Mouse (Mus musculus) limb, embryonic 11.5 days (tissue): ENCODE results near the gene Arhgef11. TPM values are rescaled to one million over a fixed set of nuclear protein-coding genes. Genes with fewer than 3 reads are reported as not detected.
A peak's percentile ranks its signal among the peaks of the same experiment; 100 is the strongest.

ENCODE experiments used
- ATAC-seq: fragments of 200-750 bp; cut with Nextera tagmentation; 2 replicates; pipeline ENCODE4 v1.8.0; 2017; ENCODE audit warnings: low read depth; ENCODE audit not compliant: insufficient number of reproducible peaks, low FRiP score, low TSS enrichment
- DNase-seq: peaks from one replicate; pipeline ENCODE4 v3.0.0-alpha.2; 2015; ENCODE audit warnings: low spot score
- H3K27ac ChIP-seq: fragments of 300-500 bp; sonication (generic); replicated peaks from 2 replicates; pipeline ENCODE4 v1.5.1; 2014; ENCODE audit warnings: low read depth, mild to moderate bottlenecking, low read length
- H3K27me3 ChIP-seq: fragments of 300-500 bp; sonication (generic); 2 replicates; pipeline ENCODE4 v1.6.1; 2014; ENCODE audit warnings: mild to moderate bottlenecking, low read length, mixed read lengths; ENCODE audit not compliant: control insufficient read depth, insufficient read depth
- H3K36me3 ChIP-seq: fragments of 300-500 bp; sonication (generic); 2 replicates; pipeline ENCODE4 v1.6.1; 2014; ENCODE audit warnings: mild to moderate bottlenecking, low read length, moderate library complexity, mixed read lengths; ENCODE audit not compliant: control insufficient read depth, insufficient read depth
- H3K4me1 ChIP-seq: fragments of 300-500 bp; sonication (generic); 2 replicates; pipeline ENCODE4 v1.6.1; 2014; ENCODE audit warnings: low read length, mixed read lengths; ENCODE audit not compliant: control insufficient read depth, insufficient read depth
- H3K4me2 ChIP-seq: fragments of 300-500 bp; sonication (generic); 2 replicates; pipeline ENCODE4 v1.6.1; 2014; ENCODE audit warnings: low read depth, mild to moderate bottlenecking, moderate library complexity; ENCODE audit not compliant: severe bottlenecking
- H3K4me3 ChIP-seq: fragments of 300-500 bp; sonication (generic); 2 replicates; pipeline ENCODE4 v1.5.1; 2014; ENCODE audit warnings: low read depth, low read length
- H3K9ac ChIP-seq: fragments of 300-500 bp; sonication (generic); 2 replicates; pipeline ENCODE4 v1.6.1; 2014; ENCODE audit warnings: mild to moderate bottlenecking, low read length
- H3K9me3 ChIP-seq: fragments of 300-500 bp; sonication (generic); 2 replicates; pipeline ENCODE4 v1.6.1; 2016; ENCODE audit warnings: low read length; ENCODE audit not compliant: control insufficient read depth
- WGBS: fragments of 180-500 bp; shearing (Covaris S2); extraction: QIAGEN DNeasy Blood & Tissue Kit; methylation state at CpG from one replicate; pipeline ENCODE4 v1.1.7; 2014; 5-methylcytosine and 5-hydroxymethylcytosine counted together
- polyA plus RNA-seq: library from polyadenylated mRNA; unstranded; fragments of >200 nt; fragmentation: Nextera tagmentation; extraction: Ambion mirVana; gene quantifications from 2 replicates; pipeline ENCODE4 v1.2.1, GENCODE M21; 2014

Gene Arhgef11
- polyA plus RNA-seq, 1 experiment from 2014 or later, result 16.2 TPM

- Histone ChIP-seq H3K4me2 (peak overlapping the region; percentile 81), H3K27ac (peak overlapping the region; percentile 88), H3K4me3 (peak overlapping the region; percentile 72), H3K36me3 (no peaks in the 10 kb centered on the region), H3K9me3 (no peaks in the 10 kb centered on the region), H3K4me1 (peaks cover 23% of the 10 kb centered on the region), H3K9ac (peak overlapping the region; percentile 88), H3K27me3 (no peaks in the 10 kb centered on the region)
- ATAC-seq (no peak), DNase-seq (no peak)
- WGBS, result 1% methylated on average over 6 of the region's 6 CpGs
Measured at GRCm38 (mm10) chr3:87617811-87618130, 412 bp downstream of the Arhgef11 start.

GRCm38 (mm10) chr3:87618240-87618639 lies 881 bp downstream of the Arhgef11 start:
- ATAC-seq, result no peak
- Histone ChIP-seq H3K27me3 (no peaks in the 10 kb centered on the region), H3K4me1 (peaks cover 23% of the 10 kb centered on the region), H3K4me2 (peak overlapping the region; percentile 81), H3K27ac (no peak overlapping the region), H3K36me3 (no peaks in the 10 kb centered on the region), H3K9ac (peak overlapping the region; percentile 17; the same call in 1 of the 2 replicates), H3K4me3 (peak overlapping the region; percentile 72), H3K9me3 (no peaks in the 10 kb centered on the region)
- WGBS, result 15% methylated on average over 3 of the region's 3 CpGs
- DNase-seq, result no peak

GRCm38 (mm10) chr3:87618981-87619710 lies 1.8 kb downstream of the Arhgef11 start:
- Histone ChIP-seq H3K9ac (no peak overlapping the region), H3K27ac (no peak overlapping the region), H3K36me3 (no peaks in the 10 kb centered on the region), H3K9me3 (no peaks in the 10 kb centered on the region), H3K4me3 (peak overlapping the region; percentile 72), H3K4me2 (peak overlapping the region; percentile 81), H3K4me1 (peaks cover 23% of the 10 kb centered on the region), H3K27me3 (no peaks in the 10 kb centered on the region)
- ATAC-seq (no peak), DNase-seq (no peak)
- 45% methylated on average over 5 of the region's 5 CpGs for WGBS

- H3K4me2 ChIP-seq, result peak overlapping the region; percentile 81
- DNase-seq (no peak), ATAC-seq (no peak)
- H3K27me3 ChIP-seq, result no peaks in the 10 kb centered on the region
- no peak overlapping the region for H3K27ac ChIP-seq
- H3K9ac ChIP-seq, result no peak overlapping the region; the same call in 1 of the 2 replicates
- WGBS, result 77% methylated on average over 7 of the region's 7 CpGs
- H3K9me3 ChIP-seq, result no peaks in the 10 kb centered on the region
- peak overlapping the region; percentile 72; the same call in 1 of the 2 replicates for H3K4me3 ChIP-seq
- peaks cover 23% of the 10 kb centered on the region for H3K4me1 ChIP-seq
- H3K36me3 ChIP-seq, result no peaks in the 10 kb centered on the region
Measured at GRCm38 (mm10) chr3:87620218-87620891, 3.0 kb downstream of the Arhgef11 start.

GRCm38 (mm10) chr3:87624899-87625298 lies 7.5 kb downstream of the Arhgef11 start:
- Histone ChIP-seq H3K9ac (no peak overlapping the region), H3K27ac (no peak overlapping the region), H3K36me3 (no peaks in the 10 kb centered on the region), H3K9me3 (no peaks in the 10 kb centered on the region), H3K4me1 (peaks cover 11% of the 10 kb centered on the region), H3K4me2 (no peak overlapping the region), H3K4me3 (no peak overlapping the region), H3K27me3 (no peaks in the 10 kb centered on the region)
- ATAC-seq (no peak), DNase-seq (no peak)
- 82% methylated on average over 4 of the region's 4 CpGs for WGBS

GRCm38 (mm10) chr3:87630899-87631298 lies 13.5 kb downstream of the Arhgef11 start:
- no peak for DNase-seq
- no peak overlapping the region for H3K9ac ChIP-seq
- WGBS, result 89% methylated on average over 9 of the region's 9 CpGs
- no peaks in the 10 kb centered on the region for H3K9me3 ChIP-seq
- H3K27me3 ChIP-seq, result no peaks in the 10 kb centered on the region
- no peak overlapping the region for H3K27ac ChIP-seq
- no peaks in the 10 kb centered on the region for H3K36me3 ChIP-seq
- no peaks in the 10 kb centered on the region for H3K4me1 ChIP-seq
- ATAC-seq, result no peak
- no peak overlapping the region for H3K4me3 ChIP-seq
- no peak overlapping the region for H3K4me2 ChIP-seq

GRCm38 (mm10) chr3:87631408-87631807 lies 14.0 kb downstream of the Arhgef11 start:
- Histone ChIP-seq H3K9ac (no peak overlapping the region), H3K27ac (no peak overlapping the region), H3K36me3 (no peaks in the 10 kb centered on the region), H3K9me3 (no peaks in the 10 kb centered on the region), H3K4me1 (no peaks in the 10 kb centered on the region), H3K27me3 (no peaks in the 10 kb centered on the region), H3K4me2 (no peak overlapping the region), H3K4me3 (no peak overlapping the region)
- 74% methylated on average over 4 of the region's 4 CpGs for WGBS
- no peak for DNase-seq
- no peak for ATAC-seq

- no peaks in the 10 kb centered on the region for H3K27me3 ChIP-seq
- H3K4me2 ChIP-seq, result no peak overlapping the region
- H3K4me1 ChIP-seq, result no peaks in the 10 kb centered on the region
- H3K9me3 ChIP-seq, result no peaks in the 10 kb centered on the region
- H3K27ac ChIP-seq, result no peak overlapping the region
- H3K36me3 ChIP-seq, result no peaks in the 10 kb centered on the region
- DNase-seq, result no peak
- 67% methylated on average over 4 of the region's 4 CpGs for WGBS
- no peak overlapping the region for H3K9ac ChIP-seq
- H3K4me3 ChIP-seq, result no peak overlapping the region
- ATAC-seq, result no peak
Measured at GRCm38 (mm10) chr3:87635514-87635913, 18.2 kb downstream of the Arhgef11 start.
